ENCODE assay signal across 26 mouse cellular contexts in the genomic region with DNA sequence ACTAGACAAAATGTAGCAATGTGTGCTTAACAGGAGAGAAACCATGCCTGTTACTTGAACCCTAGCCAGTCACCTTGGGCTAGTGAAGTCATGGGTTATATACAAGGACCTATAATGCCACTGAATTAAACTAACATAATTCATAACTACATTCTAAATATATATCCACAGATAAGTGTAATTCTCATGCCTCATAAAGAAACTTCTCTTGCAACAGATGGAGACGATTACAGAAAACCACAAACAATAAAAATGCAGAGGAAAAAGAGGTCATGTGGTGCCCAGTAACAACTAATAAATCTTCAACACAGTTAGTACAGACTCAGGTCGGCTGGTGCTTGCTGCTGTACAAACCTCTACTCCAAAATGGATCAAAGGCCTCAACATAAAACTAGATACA.
DNase-seq lines count a peak whose midpoint lies in the region; ATAC-seq and TF ChIP-seq lines count a peak whose summit lies in the region.
"Had no signal": no experiment of that assay in that cellular context is flagged by ENCODE, and none has a peak within 500 bp of the region (broad histone marks: within the 10 kb centered on the region; RNA-seq: fewer than 3 reads in every experiment).

No protein-coding gene starts in this region.

- H3K4me2 ChIP-seq in kidney, postnatal 0 days (ENCODE audit: low read length): no peak overlapping the region
- no peak overlapping the region for H3K4me2 ChIP-seq in limb, embryonic 13.5 days (replicated peaks)
- H3K4me2 ChIP-seq in stomach, postnatal 0 days (replicated peaks; ENCODE audit: low read depth): no peak overlapping the region
- H3K4me2 ChIP-seq: embryonic facial prominence, embryonic 12.5 days; heart, embryonic 11.5 days; hindbrain, embryonic 13.5 days; midbrain, embryonic 11.5 days had no signal

- no peak overlapping the region for H3K9ac ChIP-seq in kidney, postnatal 0 days (ENCODE audit: low read depth, low read length)
- no peak overlapping the region for H3K9ac ChIP-seq in limb, embryonic 13.5 days
- H3K9ac ChIP-seq in stomach, postnatal 0 days (ENCODE audit: low read length): no peak overlapping the region
- H3K9ac ChIP-seq: embryonic facial prominence, embryonic 12.5 days; hindbrain, embryonic 13.5 days; liver, postnatal 0 days had no signal

- no peaks in the 10 kb centered on the region for H3K36me3 ChIP-seq in kidney, postnatal 0 days (ENCODE audit: insufficient read depth, low read length)
- no peaks in the 10 kb centered on the region for H3K36me3 ChIP-seq in limb, embryonic 13.5 days
- H3K36me3 ChIP-seq in stomach, postnatal 0 days (ENCODE audit: control insufficient read depth, insufficient read depth, low read length): no peaks in the 10 kb centered on the region
- H3K36me3 ChIP-seq: embryonic facial prominence, embryonic 12.5 days; hindbrain, embryonic 13.5 days had no signal

- H3K4me3 ChIP-seq in kidney, postnatal 0 days (replicated peaks; ENCODE audit: low read depth, low read length): no peak overlapping the region
- no peak overlapping the region for H3K4me3 ChIP-seq in limb, embryonic 13.5 days
- no peak overlapping the region for H3K4me3 ChIP-seq in stomach, postnatal 0 days (ENCODE audit: low read depth, low read length)
- H3K4me3 ChIP-seq: embryonic facial prominence, embryonic 12.5 days; hindbrain, embryonic 13.5 days; left cerebral cortex, adult 2 months had no signal

- 15% methylated on average over 2 of the region's 2 CpGs for WGBS in kidney, postnatal 0 days
- WGBS in limb, embryonic 13.5 days: 2% methylated on average over 2 of the region's 2 CpGs
- WGBS in stomach, postnatal 0 days: 53% methylated on average over 2 of the region's 2 CpGs

- TF ChIP-seq EP300 in stomach, postnatal 0 days (optimal IDR thresholded peaks at IDR 0.05): no peak

- no peaks in the 10 kb centered on the region for H3K27me3 ChIP-seq in kidney, postnatal 0 days (ENCODE audit: insufficient read depth, low read length)
- H3K27me3 ChIP-seq in limb, embryonic 13.5 days: no peaks in the 10 kb centered on the region
- no peaks in the 10 kb centered on the region for H3K27me3 ChIP-seq in stomach, postnatal 0 days (ENCODE audit: control insufficient read depth, insufficient read depth, low read length)
- H3K27me3 ChIP-seq: embryonic facial prominence, embryonic 12.5 days; hindbrain, embryonic 13.5 days; Patski had no signal

- H3K27ac ChIP-seq in kidney, postnatal 0 days: no peak overlapping the region
- no peak overlapping the region for H3K27ac ChIP-seq in limb, embryonic 13.5 days
- H3K27ac ChIP-seq in stomach, postnatal 0 days (replicated peaks): no peak overlapping the region
- H3K27ac ChIP-seq: embryonic facial prominence, embryonic 12.5 days; hindbrain, embryonic 13.5 days; left cerebral cortex, adult 2 months had no signal

- no peak for TF ChIP-seq CTCF in kidney, postnatal 0 days (IDR thresholded peaks at IDR 0.05; ENCODE audit: low read depth)
- no peak for TF ChIP-seq CTCF in stomach, postnatal 0 days (IDR thresholded peaks at IDR 0.05; ENCODE audit: low read depth)

- H3K4me1 ChIP-seq in kidney, postnatal 0 days (replicated peaks; ENCODE audit: insufficient read depth, low read length): no peaks in the 10 kb centered on the region
- H3K4me1 ChIP-seq in limb, embryonic 13.5 days: no peaks in the 10 kb centered on the region
- no peaks in the 10 kb centered on the region for H3K4me1 ChIP-seq in stomach, postnatal 0 days (replicated peaks; ENCODE audit: control insufficient read depth, insufficient read depth)
- H3K4me1 ChIP-seq: embryonic facial prominence, embryonic 12.5 days; hindbrain, embryonic 13.5 days had no signal

- DNase-seq in kidney, postnatal 0 days (ENCODE audit: low spot score): peak; percentile 9
- DNase-seq in kidney, postnatal 25 days: no peak
- peak; percentile 39 for DNase-seq in fat pad, adult 2 months (ENCODE audit: extremely low read depth, low read depth, low spot score)
- no peak for DNase-seq in stomach, postnatal 0 days (ENCODE audit: low spot score)
- no peak for DNase-seq in c-Kit-positive CD71-positive TER-119-positive erythroid progenitor cells, embryonic 14.5 days (ENCODE audit: low spot score)
- DNase-seq: adrenal gland, postnatal 36 days; cerebellum, adult 18-20 months; cerebellum, postnatal 25 days; gastrocnemius, postnatal 36 days; heart, postnatal 10 days; kidney, adult 9 months; kidney, postnatal 4 days; layer of hippocampus, adult 9-11 months; liver, postnatal 0 days; lung, postnatal 14 days; right cerebral cortex, postnatal 4 days; thymus, postnatal 25 days had no signal

- H3K9me3 ChIP-seq in kidney, postnatal 0 days (replicated peaks; ENCODE audit: low read length): no peaks in the 10 kb centered on the region
- H3K9me3 ChIP-seq in limb, embryonic 13.5 days: 0 out of 2 replicates have a peak, but pooled peaks cover 3% of the 10 kb centered on the region
- H3K9me3 ChIP-seq in stomach, postnatal 0 days (ENCODE audit: control insufficient read depth, low read length): no peaks in the 10 kb centered on the region
- H3K9me3 ChIP-seq: embryonic facial prominence, embryonic 12.5 days; hindbrain, embryonic 13.5 days had no signal

- no peak for ATAC-seq in kidney, postnatal 0 days (replicated peaks; ENCODE audit: low FRiP score, low read depth)
- peak; percentile 57 for ATAC-seq in limb, embryonic 13.5 days (ENCODE audit: low FRiP score, low read depth)
- no peak for ATAC-seq in activated CD4-positive, CD25-positive, alpha-beta regulatory T cell, adult 4 months
- ATAC-seq in stomach, postnatal 0 days (ENCODE audit: low FRiP score, low TSS enrichment): no peak
- ATAC-seq: forebrain, embryonic 16.5 days; liver, postnatal 0 days; Patski had no signal

Comparison
In these comparisons a context has a peak if more than half of its experiments do, and no peak if none do; other contexts are left out.
1. DNase-seq: peak in kidney, postnatal 0 days (single experiment) and fat pad, adult 2 months (single experiment); none in kidney, postnatal 25 days (0 of 2), stomach, postnatal 0 days (single experiment) and c-Kit-positive CD71-positive TER-119-positive erythroid progenitor cells, embryonic 14.5 days (single experiment).